Mouse (Mus musculus) naive thymus-derived CD4-positive, alpha-beta T cell, adult 2 months (primary cell): ENCODE data around the gene Spns1.
"Not testable (repeated sequence)": the region's sequence is repeated elsewhere in the genome, so short reads cannot be mapped to it uniquely, and the experiment has no call there.

Source experiments
- DNase-seq: peaks from one replicate; pipeline ENCODE4 v3.0.0-alpha.2; 2011; ENCODE audit warnings: low read depth

Gene Spns1

DNA sequence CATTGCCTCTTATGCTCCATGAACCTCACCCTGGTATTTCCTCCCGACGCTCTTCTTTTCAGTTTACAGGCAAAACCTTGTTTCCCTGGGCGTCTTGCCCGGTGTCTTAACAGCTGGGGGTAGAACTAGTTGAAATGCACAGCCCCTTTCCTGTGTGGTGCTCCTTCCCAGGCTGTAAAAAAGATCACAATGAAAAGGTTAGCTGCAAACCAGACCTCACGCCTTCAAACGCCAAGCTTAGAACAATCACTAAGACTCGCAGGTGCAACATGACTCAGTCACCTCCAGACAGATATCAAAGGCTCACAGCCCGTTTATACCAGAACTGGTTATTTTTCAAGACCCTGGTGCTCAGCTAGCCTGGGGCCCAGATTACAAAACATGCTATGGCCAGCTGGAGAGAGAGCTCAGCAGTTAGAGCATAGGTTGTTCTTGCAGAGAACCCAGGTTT, 37.7 kb downstream of the Spns1 start:
- peak; percentile 74 for DNase-seq

DNA sequence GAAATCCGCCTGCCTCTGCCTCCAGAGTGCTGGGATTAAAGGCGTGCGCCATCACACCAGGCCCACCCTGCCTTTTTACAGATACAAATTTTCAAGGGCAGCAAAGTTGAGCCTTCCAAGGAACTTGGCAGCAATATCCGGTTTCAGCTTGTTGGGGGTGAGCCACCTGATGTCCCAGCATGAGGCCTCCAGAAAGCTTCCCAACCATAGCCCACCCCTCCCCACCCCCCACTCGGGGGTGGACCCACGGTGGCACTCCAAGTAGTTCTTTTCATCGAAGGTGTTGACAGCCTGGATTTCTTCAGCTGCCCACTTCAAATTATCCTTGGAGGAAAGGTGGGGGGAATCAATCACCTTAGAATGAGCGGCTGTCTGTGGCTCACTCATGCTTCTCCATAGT, 38.3 kb downstream of the Spns1 start:
- DNase-seq: no peak

DNA sequence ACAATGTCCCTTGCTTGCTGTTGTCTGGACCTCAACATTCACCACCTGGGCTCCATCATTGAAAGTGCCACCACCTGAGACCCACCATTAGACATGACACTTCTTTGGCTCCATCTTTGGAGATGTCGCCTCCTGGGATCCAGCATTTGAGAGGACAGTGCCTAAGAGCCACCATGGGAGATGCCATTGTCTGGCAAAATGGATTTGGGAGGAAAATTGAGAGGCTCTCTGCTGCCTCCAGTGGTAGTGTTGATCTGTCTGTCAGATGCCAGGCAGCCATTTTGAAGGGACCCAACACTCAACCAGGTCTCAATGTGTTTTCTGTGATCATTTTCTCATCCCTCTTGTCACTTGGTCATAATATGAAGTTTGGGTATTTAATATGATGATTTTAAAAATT, 41.7 kb downstream of the Spns1 start:
- DNase-seq: no peak

DNA sequence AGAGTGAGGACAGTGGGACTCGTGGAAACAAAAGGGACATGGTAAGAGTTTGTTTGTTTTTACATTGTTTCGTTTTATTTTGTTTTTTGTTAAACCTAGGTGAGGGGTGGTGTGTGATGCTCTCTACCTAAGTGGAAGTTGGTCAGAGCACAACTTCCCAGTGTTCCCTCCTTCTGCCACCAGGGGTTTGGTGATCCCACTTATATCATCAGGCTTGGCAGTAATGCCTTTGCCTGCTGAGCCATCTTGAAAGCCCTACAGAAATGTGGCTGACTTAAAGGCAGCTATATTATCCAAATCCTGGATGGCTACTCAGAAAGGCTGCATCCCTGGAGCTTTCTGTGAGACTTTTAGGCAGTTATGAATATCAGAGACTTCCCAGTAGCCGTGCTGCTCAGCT, 44.6 kb downstream of the Spns1 start:
- no peak for DNase-seq

DNA sequence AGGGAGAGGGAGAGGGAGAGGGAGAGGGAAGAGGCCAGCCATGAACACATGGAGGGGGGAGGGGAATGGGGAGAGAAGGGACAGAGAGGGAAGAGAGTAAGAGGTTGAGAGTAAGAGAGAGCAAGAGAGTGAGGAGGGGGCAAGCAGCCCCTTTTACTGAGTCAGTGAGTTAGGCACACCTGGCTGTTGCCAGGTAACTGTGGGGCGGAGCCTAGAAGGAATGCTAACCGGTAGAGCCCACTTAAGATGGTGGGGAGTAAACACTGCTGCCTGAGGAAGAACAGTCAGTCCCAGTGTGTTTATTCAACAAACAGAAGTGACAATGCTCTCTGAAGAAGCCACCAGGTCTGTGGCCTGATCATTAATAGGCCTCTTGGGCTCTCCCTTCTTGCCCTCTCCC, 46.6 kb downstream of the Spns1 start:
- DNase-seq: peak; percentile 39

DNA sequence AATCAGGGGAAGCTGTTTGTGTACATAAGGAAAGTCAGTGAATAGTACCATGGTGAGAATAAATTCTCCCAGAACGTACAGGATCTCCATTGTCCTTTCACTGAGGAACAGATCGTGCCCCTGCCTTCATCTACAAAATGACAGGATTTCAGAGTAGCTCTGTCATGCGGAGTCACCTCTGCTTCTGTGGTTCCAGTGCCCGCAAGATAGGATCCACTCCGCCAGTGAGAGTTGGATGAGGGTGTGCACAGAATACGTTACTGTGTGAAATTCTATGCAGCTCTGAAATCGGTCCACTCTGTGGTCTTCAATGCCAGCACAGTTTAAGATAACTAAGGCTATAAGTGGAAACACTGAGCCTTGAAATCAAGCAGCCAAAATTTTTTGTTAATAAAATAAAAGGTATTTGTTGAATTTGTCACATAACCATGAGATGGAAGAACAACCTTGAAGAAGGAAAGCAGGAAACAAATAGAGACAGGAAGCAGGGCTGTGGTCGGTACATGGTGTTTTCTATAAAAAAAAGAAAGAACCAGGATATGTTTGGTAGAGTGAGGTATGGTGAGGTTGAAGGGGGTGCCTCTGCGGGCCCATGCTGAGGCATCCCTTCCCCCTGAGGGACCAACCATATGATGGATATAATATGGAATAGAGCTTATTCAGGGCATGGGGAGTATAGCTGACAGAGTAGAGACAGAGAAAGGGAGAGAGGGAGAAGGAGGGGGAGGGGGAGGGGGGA, 47.2 kb downstream of the Spns1 start:
- DNase-seq: peak; percentile 62

DNA sequence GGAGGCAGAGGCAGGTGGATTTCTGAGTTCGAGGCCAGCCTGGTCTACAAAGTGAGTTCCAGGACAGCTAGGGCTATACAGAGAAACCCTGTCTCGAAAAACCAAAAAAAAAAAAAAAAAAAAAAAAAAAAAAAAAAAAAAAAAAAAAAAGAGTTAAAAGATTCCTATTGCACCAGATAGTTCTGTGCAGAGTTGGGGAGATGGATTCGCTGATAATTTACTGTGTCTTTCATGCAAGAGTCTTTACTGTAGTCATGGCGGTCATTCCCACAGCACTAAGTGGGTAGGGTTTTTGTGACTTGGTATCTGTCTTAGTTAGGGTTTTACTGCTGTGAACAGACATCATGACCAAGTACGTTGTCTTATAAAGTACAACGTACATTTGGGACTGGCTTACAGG, 48.4 kb downstream of the Spns1 start:
- not testable (repeated sequence) for DNase-seq

DNA sequence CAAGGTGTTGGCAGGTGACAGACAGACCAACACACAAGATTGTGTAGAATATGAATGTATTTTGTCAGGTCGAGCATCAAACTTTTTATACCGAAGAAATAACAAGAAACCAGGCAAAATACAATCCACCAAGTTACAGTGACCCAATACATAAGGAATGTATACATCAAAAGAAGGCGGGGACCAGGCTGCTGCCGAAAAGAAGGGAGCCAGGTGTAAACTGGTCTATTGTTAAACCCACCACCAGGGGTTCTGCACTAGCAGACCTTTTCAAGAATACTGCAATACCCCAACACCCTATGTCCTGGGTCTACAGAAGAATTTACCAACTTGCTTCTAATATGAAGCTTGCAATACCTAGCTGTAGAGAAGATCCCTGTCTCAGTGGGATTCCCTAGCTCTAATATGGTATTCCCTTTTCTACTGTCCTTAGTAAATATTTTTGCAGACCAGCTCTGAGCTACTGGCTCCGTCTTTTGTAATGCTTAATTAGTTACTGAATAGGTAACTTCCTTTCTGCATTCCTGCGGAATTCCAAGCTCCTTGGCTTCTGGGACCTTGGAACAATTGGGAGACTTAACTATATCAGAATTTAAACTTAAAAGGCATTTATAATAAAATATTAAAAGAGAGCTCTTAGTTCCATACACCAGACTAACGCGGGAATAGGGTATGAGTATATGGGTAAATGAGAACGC, 51.5 kb downstream of the Spns1 start:
- not testable (repeated sequence) for DNase-seq

DNA sequence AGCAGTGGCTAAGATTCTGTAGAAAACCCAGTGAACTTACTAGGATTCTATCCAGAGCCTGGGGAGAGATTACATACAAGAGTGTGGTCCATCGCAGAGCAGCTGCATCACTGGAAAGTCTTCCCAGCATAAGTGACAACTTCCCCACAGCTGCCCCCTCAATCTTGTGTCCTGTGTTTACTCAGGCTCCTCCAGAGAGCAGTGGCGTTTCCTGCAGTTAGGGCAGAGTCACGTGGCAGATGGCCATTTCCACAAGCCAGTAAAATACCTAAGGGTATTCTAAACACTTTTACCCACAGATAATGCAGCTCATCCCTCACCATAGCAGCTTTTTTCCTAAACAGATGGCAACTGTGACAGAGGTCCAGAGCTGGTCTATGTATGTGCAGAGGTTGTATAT, 52.5 kb downstream of the Spns1 start:
- DNase-seq: no peak

DNA sequence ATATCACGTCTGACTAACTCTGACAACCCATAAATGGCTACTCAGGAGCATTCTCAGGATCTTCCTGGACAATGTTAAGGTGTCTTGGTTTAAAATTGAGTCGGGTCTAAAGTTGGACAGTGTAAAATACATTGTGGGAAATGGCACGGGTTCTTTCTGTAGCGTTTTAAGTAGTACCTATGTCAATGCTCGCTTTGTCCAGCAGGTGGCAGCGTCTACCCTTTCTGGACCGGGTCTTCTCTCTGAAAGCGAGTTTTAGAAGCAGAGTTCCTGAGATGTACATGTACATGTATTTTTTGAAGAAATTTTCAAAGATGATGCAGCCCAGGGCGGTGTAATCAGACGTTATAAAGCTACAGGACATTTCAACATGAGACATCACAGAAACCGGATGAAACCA, 53.5 kb downstream of the Spns1 start:
- DNase-seq: peak; percentile 94
